Mouse (Mus musculus) T-helper 17 cell (primary cell): ENCODE measurements around the gene Slc32a1.

ENCODE experiments used
- in situ Hi-C, 2 experiments: fragments of 300-600 bp; cut with MboI, MseI; formaldehyde crosslinking; loops; 1 replicate in 1 of 2; 2 replicates in 1 of 2; pipeline ENCODE4 v1.15.1; 2025; ENCODE audit warnings: high pct_unique_total_duplicates in 2 of 2

The Slc32a1 gene

GRCm38 (mm10) chr2:158611726-158612670 is 1.4 kb downstream of the Slc32a1 start:
- in situ Hi-C loops: no loop called here

DNA sequence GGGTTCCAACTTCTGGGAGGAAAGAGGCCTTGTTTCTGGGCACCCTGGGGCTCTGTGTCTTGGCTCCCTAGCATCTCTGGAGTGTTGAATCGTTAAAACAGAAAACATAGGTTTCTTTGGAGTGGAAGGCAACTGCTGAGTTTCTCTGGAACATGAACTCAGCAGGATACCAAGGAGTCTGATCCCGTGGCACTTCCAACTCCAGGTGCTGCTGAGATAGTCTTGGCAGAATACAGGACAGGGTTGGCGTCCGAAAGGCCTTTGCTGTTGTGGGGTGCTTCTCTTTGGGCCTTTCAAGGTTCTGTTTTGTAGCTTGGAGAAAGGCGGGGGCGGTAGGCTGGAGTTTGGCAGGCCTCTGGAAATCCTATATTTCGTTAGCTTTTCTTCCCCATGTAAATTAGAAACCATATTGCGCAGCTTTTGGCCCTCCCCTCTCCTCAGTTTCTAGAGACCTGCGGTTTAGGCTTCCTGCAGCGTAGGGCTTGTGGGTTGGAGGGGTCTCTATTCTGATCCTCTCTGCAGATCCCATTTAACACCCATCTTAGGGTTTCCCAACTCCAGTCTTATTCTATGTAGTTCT is 2.2 kb downstream of the Slc32a1 start:
- in situ Hi-C loops: no loop called here

GRCm38 (mm10) chr2:158613541-158614417 is 3.2 kb downstream of the Slc32a1 start:
- in situ Hi-C loops: no loop called here

- in situ Hi-C loops: no loop called here
These were observed 3.9 kb downstream of the Slc32a1 start for GRCm38 (mm10) chr2:158614418-158614955.

DNA sequence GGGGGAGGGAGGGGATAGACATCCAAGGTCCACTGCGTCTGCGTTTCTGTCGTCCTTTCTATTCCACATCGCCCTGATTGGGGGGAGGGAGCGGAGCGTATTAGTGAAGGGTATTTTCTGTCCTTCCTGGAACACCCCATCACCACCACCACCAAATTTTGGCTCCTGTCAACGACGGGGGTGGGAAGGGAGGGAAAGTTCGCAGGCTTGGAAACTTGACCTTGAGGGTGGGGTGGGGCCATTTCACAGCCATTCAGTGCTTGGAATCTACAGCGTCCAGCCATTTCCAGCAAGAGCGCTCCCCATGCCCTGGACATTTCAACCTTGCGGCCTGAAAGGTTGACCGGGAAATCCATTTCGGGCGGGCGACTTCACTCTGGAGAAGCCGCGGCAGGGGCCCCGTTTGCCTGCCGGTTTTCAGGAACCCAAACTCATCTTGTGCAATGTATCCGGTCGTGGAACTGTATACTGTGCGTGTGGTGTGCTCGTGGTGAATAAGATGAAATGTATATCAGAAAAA is 4.7 kb downstream of the Slc32a1 start:
- in situ Hi-C loops: no loop called here

DNA sequence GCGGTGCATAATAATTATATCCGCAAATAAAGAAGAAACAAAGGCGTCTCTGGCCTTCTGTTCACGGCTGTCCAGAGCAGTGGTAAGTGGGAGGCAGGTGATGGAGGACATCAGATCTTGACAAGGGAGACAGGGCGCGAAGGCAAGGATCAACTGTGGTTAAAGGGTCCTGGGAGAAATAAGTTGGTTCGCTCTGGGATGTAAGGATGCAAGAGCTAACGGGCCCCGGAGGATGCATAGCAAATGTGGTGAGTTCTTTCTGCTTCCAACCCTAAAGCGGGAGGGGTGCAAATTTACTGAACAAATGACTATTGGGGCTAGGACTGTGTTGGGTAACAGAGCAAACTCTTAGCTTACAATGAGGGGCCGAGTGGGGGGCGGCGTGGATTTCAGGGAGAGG is 5.1 kb downstream of the Slc32a1 start:
- in situ Hi-C loops: no loop called here

- in situ Hi-C loops: no loop called here
These were observed 5.7 kb downstream of the Slc32a1 start for GRCm38 (mm10) chr2:158616296-158616695.

DNA sequence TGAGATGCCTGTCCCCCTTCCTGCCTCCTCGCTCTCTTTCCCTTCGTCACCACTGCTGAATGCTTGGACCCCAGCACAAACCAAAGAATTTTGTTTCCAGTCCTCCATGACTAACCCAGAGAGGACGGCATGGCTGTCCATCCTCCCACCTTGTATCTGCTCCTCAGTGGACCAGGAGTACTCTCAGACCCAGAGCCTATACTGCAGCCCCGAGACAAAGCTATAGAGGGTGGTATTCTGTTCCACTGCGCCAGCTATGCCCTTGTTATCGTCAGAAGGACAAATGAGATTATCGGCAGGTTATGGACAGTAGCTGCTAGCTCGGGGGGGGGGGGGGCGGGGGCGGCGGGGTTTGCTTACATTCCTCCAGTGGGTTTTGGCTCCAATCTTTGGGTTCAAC is 6.2 kb downstream of the Slc32a1 start:
- in situ Hi-C loops: no loop called here

GRCm38 (mm10) chr2:158624718-158625222 is 14.2 kb downstream of the Slc32a1 start, which contains the start of gene Actr5:
Gene Actr5, plus strand, starts transcription at chr2:158624888.
- in situ Hi-C loops: no loop called here

DNA sequence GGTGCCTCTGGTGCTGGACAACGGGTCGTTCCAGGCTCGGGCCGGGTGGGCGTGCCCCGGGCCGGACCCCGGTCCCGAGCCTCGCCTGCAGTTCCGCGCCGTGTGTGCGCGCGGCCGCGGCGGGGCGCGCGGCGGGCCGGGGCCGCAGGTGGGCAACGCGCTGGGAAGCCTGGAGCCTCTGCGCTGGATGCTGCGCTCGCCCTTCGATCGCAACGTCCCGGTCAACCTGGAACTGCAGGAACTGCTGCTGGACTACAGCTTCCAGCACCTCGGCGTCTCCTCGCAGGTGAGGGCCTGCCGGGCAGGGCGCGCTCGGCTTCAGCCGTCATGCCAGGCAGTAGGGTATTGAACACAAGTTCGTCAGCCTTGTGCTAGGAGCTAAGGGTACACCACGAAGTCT is 14.7 kb downstream of the Slc32a1 start:
- in situ Hi-C loops: no loop called here

- in situ Hi-C loops: no loop called here
These were observed 15.1 kb downstream of the Slc32a1 start for GRCm38 (mm10) chr2:158625697-158626096.

GRCm38 (mm10) chr2:158628858-158629257 is 18.3 kb downstream of the Slc32a1 start:
- in situ Hi-C loops: no loop called here

DNA sequence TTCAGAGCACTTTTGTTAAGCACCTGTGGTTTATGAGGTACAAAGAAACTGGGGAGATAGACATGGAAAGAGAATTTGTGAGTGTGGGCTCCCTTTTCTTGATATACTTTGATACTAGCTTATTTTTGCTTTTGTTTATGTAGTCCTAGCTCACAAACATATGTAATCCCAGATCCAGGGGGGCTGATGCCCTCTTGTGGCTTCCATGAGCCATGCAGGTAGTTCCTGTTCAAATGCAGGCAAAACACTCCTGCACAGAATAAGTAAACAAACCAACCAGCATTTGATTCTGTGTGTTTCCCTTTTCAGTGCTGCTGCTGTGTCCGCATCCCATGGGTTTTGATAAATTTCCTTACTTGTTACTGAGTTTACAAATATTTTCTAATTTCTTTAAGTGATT is 18.8 kb downstream of the Slc32a1 start:
- in situ Hi-C loops: no loop called here

- in situ Hi-C loops: no loop called here
These were observed 21.3 kb downstream of the Slc32a1 start for GRCm38 (mm10) chr2:158631873-158632272.

- in situ Hi-C loops: no loop called here
These were observed 31.3 kb downstream of the Slc32a1 start for GRCm38 (mm10) chr2:158641869-158642268.

DNA sequence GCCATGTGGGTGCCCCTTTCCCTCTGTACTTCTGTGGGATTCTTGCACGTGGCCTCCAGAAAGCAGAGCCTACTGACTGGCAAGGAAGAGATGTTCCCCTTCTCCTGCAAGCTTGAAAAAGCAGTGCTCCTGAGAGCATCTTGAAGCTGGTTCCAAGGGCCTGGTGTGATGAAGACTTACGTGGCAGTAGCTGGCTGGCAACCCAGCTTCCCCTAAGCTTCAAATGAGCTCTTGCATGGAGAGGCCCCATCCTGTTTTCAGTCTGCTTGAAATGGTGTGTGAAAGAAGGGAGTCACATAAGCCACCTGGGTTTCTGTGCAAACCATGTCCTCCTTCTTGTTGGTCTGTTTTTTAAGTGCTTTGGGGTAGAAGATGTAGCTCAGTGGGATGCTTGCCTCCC is 32.0 kb downstream of the Slc32a1 start:
- in situ Hi-C loops: no loop called here

DNA sequence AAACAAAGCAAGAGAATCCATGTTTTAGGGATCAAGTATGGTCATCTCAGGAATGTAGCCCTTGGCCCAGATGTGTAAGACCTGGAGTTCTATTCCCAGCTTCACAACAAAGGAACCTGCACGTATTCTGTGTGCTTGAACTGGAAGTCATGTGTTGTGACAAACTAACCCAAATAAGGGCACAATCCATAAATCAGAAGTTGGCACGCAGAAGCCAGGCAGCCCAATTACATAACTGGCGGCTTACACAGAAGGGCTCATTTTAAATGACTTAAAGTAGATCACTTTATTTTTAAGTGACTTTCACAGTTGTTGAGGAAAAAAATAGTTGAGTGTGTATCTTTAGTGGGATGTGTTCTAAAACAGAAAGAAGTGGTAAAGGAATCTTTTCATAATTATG is 33.2 kb downstream of the Slc32a1 start:
- in situ Hi-C loops: no loop called here

DNA sequence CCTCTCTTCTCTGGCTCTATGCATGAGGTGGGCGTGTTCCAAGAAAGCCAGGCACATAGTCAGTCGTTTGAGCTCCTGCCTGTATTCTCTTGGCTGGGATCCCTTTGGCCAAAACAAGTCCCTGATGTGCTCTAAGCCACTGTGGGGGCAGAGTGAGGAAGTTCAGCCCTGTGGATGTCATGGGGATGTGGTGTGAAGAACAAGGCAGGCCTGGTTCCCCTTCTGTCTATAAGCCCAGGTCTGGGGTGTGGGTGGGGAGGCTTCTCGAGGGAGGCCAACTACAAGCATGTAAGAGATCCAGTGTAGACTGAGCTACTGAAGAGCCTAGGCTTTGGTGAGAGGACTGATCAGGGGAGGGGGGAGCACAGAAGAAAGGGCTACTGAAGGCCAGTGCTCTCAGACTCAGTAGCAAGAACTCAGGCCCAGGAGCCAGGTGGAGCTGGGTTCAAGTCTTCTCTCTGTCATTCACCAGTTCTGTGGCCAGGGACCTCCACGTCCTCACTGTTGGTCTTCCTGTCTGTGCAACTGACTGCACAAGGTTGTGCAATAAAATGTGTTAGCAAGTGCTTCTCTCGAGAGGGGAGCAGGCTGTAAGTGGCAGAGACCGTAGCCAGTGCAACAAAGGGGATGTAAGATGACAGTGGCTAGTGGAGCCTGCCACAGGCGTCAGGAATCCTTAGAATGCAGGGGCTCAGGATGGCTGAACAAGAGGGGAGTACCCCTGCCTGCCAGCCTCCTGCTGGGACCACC is 40.8 kb downstream of the Slc32a1 start:
- in situ Hi-C loops: loop anchor here in 1 of 2 experiments (10.0 kb wide), 1 partner anchor 277 kb away; the partner anchor contains the start of gene Snhg11

DNA sequence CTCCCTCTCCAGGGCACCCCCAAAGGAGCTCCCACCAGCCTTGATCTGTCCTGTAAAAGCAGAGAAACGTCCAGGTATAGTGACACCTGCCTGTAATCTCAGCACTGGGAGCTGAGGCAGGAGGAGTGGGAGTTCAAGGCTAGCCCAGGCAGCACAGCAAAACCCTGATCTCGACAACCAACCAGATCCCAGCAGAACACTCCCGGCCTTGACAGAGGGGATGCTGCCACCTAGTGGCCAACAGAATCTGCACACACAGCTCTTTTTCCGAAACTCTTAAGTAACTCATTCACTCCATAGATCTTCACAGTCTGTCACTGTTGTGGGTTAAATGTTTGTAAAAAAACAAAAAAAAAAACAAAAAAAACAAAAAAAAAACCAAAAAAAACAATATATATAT is 42.4 kb downstream of the Slc32a1 start:
- in situ Hi-C loops: loop anchor here in 1 of 2 experiments (10.0 kb wide), 1 partner anchor 278 kb away; the partner anchor contains the start of gene Snhg11

GRCm38 (mm10) chr2:158654717-158655116 is 44.1 kb downstream of the Slc32a1 start:
- in situ Hi-C loops: loop anchor here in 1 of 2 experiments (10.0 kb wide), 1 partner anchor 280 kb away; the partner anchor contains the start of gene Snhg11
